14 mouse cellular contexts compared by ENCODE assay signal in genomic region chr11:59336381-59336780, GRCm38 (mm10). TPM values are rescaled to one million over a fixed set of nuclear protein-coding genes. Genes with fewer than 3 reads are reported as not detected.
DNase-seq lines count a peak whose midpoint lies in the region; ATAC-seq lines count a peak whose summit lies in the region.
"Had no signal": no experiment of that assay in that cellular context is flagged by ENCODE, and none has a peak within 500 bp of the region (broad histone marks: within the 10 kb centered on the region; RNA-seq: fewer than 3 reads in every experiment).

No protein-coding gene starts in this region.

- ATAC-seq in hindbrain, embryonic 11.5 days (ENCODE audit: low FRiP score), result no peak
- no peak for ATAC-seq in hindbrain, embryonic 13.5 days (ENCODE audit: low FRiP score)
- 0 out of 2 replicates have a peak, but pooled peaks have one; percentile 32 for ATAC-seq in neural tube, embryonic 13.5 days (ENCODE audit: low read depth)
- 0 out of 2 replicates have a peak, but pooled peaks have one; percentile 27 for ATAC-seq in limb, embryonic 11.5 days (ENCODE audit: insufficient number of reproducible peaks, low FRiP score, low TSS enrichment, low read depth)

- H3K4me3 ChIP-seq in hindbrain, embryonic 11.5 days (ENCODE audit: low read depth, low read length), result no peak overlapping the region
- no peak overlapping the region for H3K4me3 ChIP-seq in hindbrain, embryonic 13.5 days
- H3K4me3 ChIP-seq in neural tube, embryonic 13.5 days, result no peak overlapping the region
- no peak overlapping the region for H3K4me3 ChIP-seq in limb, embryonic 11.5 days (ENCODE audit: low read depth, low read length)
- H3K4me3 ChIP-seq: embryonic facial prominence, embryonic 12.5 days; myocyte had no signal

- H3K9ac ChIP-seq in hindbrain, embryonic 11.5 days (ENCODE audit: low read depth, low read length), result no peak overlapping the region
- no peak overlapping the region for H3K9ac ChIP-seq in hindbrain, embryonic 13.5 days
- no peak overlapping the region for H3K9ac ChIP-seq in neural tube, embryonic 13.5 days
- no peak overlapping the region for H3K9ac ChIP-seq in limb, embryonic 11.5 days (ENCODE audit: low read length)
- H3K9ac ChIP-seq: embryonic facial prominence, embryonic 12.5 days; liver, embryonic 14.5 days had no signal

- peak; percentile 43 for DNase-seq in hindbrain, embryonic 11.5 days (ENCODE audit: low spot score)
- DNase-seq in neural tube, embryonic 10.5 days (ENCODE audit: extremely low spot score, low spot score), result no peak
- peak; percentile 47 for DNase-seq in limb, embryonic 11.5 days (ENCODE audit: low spot score)
- DNase-seq in adrenal gland, postnatal 25 days, result no peak
- no peak for DNase-seq in cerebellum, postnatal 14 days
- no peak for DNase-seq in heart, postnatal 25 days (ENCODE audit: low spot score)
- DNase-seq: gastrocnemius, postnatal 25 days; heart, postnatal 36 days had no signal

- no peaks in the 10 kb centered on the region for H3K36me3 ChIP-seq in hindbrain, embryonic 11.5 days (ENCODE audit: control insufficient read depth, insufficient read depth, low read length)
- no peaks in the 10 kb centered on the region for H3K36me3 ChIP-seq in hindbrain, embryonic 13.5 days
- H3K36me3 ChIP-seq in neural tube, embryonic 13.5 days, result no peaks in the 10 kb centered on the region
- H3K36me3 ChIP-seq in limb, embryonic 11.5 days (ENCODE audit: control insufficient read depth, insufficient read depth, low read length), result no peaks in the 10 kb centered on the region

- no peaks in the 10 kb centered on the region for H3K27me3 ChIP-seq in hindbrain, embryonic 11.5 days (ENCODE audit: control insufficient read depth, insufficient read depth, low read length)
- H3K27me3 ChIP-seq in hindbrain, embryonic 13.5 days, result no peaks in the 10 kb centered on the region
- no peaks in the 10 kb centered on the region for H3K27me3 ChIP-seq in neural tube, embryonic 13.5 days
- H3K27me3 ChIP-seq in limb, embryonic 11.5 days (ENCODE audit: control insufficient read depth, insufficient read depth, low read length), result no peaks in the 10 kb centered on the region
- H3K27me3 ChIP-seq: embryonic facial prominence, embryonic 12.5 days had no signal

- intact Hi-C loops in heart, postnatal 25 days (cut with DNase I), result no loop called here

- H3K4me1 ChIP-seq in hindbrain, embryonic 11.5 days (replicated peaks; ENCODE audit: control insufficient read depth, insufficient read depth, low read length), result no peaks in the 10 kb centered on the region
- peaks cover 5% of the 10 kb centered on the region; the same call in 1 of the 2 replicates for H3K4me1 ChIP-seq in hindbrain, embryonic 13.5 days (replicated peaks)
- H3K4me1 ChIP-seq in neural tube, embryonic 13.5 days (replicated peaks), result peaks cover 8% of the 10 kb centered on the region; the same call in 1 of the 2 replicates
- H3K4me1 ChIP-seq in limb, embryonic 11.5 days (ENCODE audit: control insufficient read depth, insufficient read depth, low read length), result peaks cover 4% of the 10 kb centered on the region; the same call in 1 of the 2 replicates

- no peak overlapping the region for H3K4me2 ChIP-seq in hindbrain, embryonic 11.5 days (replicated peaks; ENCODE audit: low read depth, low read length)
- H3K4me2 ChIP-seq in hindbrain, embryonic 13.5 days, result no peak overlapping the region
- H3K4me2 ChIP-seq in neural tube, embryonic 13.5 days, result no peak overlapping the region
- H3K4me2 ChIP-seq in limb, embryonic 11.5 days (ENCODE audit: low read depth, severe bottlenecking), result no peak overlapping the region
- H3K4me2 ChIP-seq: embryonic facial prominence, embryonic 12.5 days had no signal

- H3K9me3 ChIP-seq in hindbrain, embryonic 11.5 days (ENCODE audit: control insufficient read depth, low read length), result no peaks in the 10 kb centered on the region
- no peaks in the 10 kb centered on the region for H3K9me3 ChIP-seq in hindbrain, embryonic 13.5 days
- H3K9me3 ChIP-seq in neural tube, embryonic 13.5 days, result no peaks in the 10 kb centered on the region
- no peaks in the 10 kb centered on the region for H3K9me3 ChIP-seq in limb, embryonic 11.5 days (ENCODE audit: control insufficient read depth, low read length)
- H3K9me3 ChIP-seq: embryonic facial prominence, embryonic 12.5 days had no signal

- H3K27ac ChIP-seq in hindbrain, embryonic 11.5 days (ENCODE audit: low read depth, low read length), result no peak overlapping the region
- H3K27ac ChIP-seq in hindbrain, embryonic 13.5 days, result no peak overlapping the region
- H3K27ac ChIP-seq in neural tube, embryonic 13.5 days (replicated peaks), result no peak overlapping the region
- no peak overlapping the region for H3K27ac ChIP-seq in limb, embryonic 11.5 days (replicated peaks; ENCODE audit: low read depth, low read length)
- H3K27ac ChIP-seq: embryonic facial prominence, embryonic 12.5 days; liver, embryonic 14.5 days had no signal

- 0% methylated on average over 1 of the region's 1 CpGs for WGBS in hindbrain, embryonic 11.5 days
- WGBS in hindbrain, embryonic 13.5 days, result 16% methylated on average over 1 of the region's 1 CpGs
- 28% methylated on average over 1 of the region's 1 CpGs for WGBS in neural tube, embryonic 13.5 days
- WGBS in limb, embryonic 11.5 days, result 26% methylated on average over 1 of the region's 1 CpGs

RNA-seq across cellular contexts. Expression of gene Wnt9a, which starts 29.7 kb away (rescaled TPM):
- polyA plus RNA-seq in hindbrain, embryonic 11.5 days (2014; fragmentation: Nextera tagmentation; extraction: Ambion mirVana), result 2.7 and 3.8 TPM in 2 replicates
- 3.6 and 5.0 TPM in 2 replicates for polyA plus RNA-seq in hindbrain, embryonic 13.5 days (2015; fragmentation: Nextera tagmentation; extraction: Ambion mirVana)
- 3.6 and 3.8 TPM in 2 replicates for polyA plus RNA-seq in neural tube, embryonic 13.5 days (2015; fragmentation: Nextera tagmentation; extraction: Ambion mirVana)
- polyA plus RNA-seq in limb, embryonic 11.5 days (2014; fragmentation: Nextera tagmentation; extraction: Ambion mirVana), result 1.1 and 1.8 TPM in 2 replicates
- 1.00 and 1.1 TPM in 2 replicates for total RNA-seq in adrenal gland, postnatal 25 days (2021)
- total RNA-seq in heart, postnatal 25 days (2021), result 1 to 10 TPM; 5.6 to 6.6 TPM

RNA-seq across cellular contexts. Expression of gene Prss38, which starts 39.1 kb away (rescaled TPM):
- polyA plus RNA-seq in hindbrain, embryonic 11.5 days (2014; fragmentation: Nextera tagmentation; extraction: Ambion mirVana), result not detected in 2 replicates
- not detected in 2 replicates for polyA plus RNA-seq in hindbrain, embryonic 13.5 days (2015; fragmentation: Nextera tagmentation; extraction: Ambion mirVana)
- not detected in 2 replicates for polyA plus RNA-seq in neural tube, embryonic 13.5 days (2015; fragmentation: Nextera tagmentation; extraction: Ambion mirVana)
- not detected in 2 replicates for polyA plus RNA-seq in limb, embryonic 11.5 days (2014; fragmentation: Nextera tagmentation; extraction: Ambion mirVana)
- total RNA-seq in adrenal gland, postnatal 25 days (2021), result not detected in 2 replicates
- not detected for total RNA-seq in heart, postnatal 25 days (2021)
- total RNA-seq: gastrocnemius, postnatal 25 days; heart, postnatal 36 days; layer of hippocampus, adult 18-20 months had no signal
- polyA plus RNA-seq: embryonic facial prominence, embryonic 12.5 days; liver, embryonic 14.5 days; myocyte had no signal

RNA-seq across cellular contexts. Expression of gene Wnt3a, which starts 45.8 kb away (rescaled TPM):
- 3.9 and 4.0 TPM in 2 replicates for polyA plus RNA-seq in hindbrain, embryonic 11.5 days (2014; fragmentation: Nextera tagmentation; extraction: Ambion mirVana)
- 1.4 and 4.1 TPM in 2 replicates for polyA plus RNA-seq in hindbrain, embryonic 13.5 days (2015; fragmentation: Nextera tagmentation; extraction: Ambion mirVana)
- polyA plus RNA-seq in neural tube, embryonic 13.5 days (2015; fragmentation: Nextera tagmentation; extraction: Ambion mirVana), result 1.2 and 1.7 TPM in 2 replicates
- polyA plus RNA-seq in limb, embryonic 11.5 days (2014; fragmentation: Nextera tagmentation; extraction: Ambion mirVana), result 0.07 and 0.28 TPM in 2 replicates
- total RNA-seq in adrenal gland, postnatal 25 days (2021), result not detected in 2 replicates
- not detected for total RNA-seq in heart, postnatal 25 days (2021)
- total RNA-seq: gastrocnemius, postnatal 25 days; heart, postnatal 36 days had no signal
- polyA plus RNA-seq: myocyte had no signal

Comparison
In these comparisons a context has a peak if more than half of its experiments do, and no peak if none do; other contexts are left out.
1. ATAC-seq: peak in neural tube, embryonic 13.5 days (single experiment) and limb, embryonic 11.5 days (single experiment); none in hindbrain, embryonic 11.5 days (single experiment) and hindbrain, embryonic 13.5 days (single experiment).
2. DNase-seq: peak in hindbrain, embryonic 11.5 days (single experiment) and limb, embryonic 11.5 days (single experiment); none in neural tube, embryonic 10.5 days (single experiment), adrenal gland, postnatal 25 days (single experiment), cerebellum, postnatal 14 days (0 of 2) and heart, postnatal 25 days (single experiment).